Mouse (Mus musculus): ENCODE results near the gene Wwp2.

- no peak for TF ChIP-seq CTCF (IDR thresholded peaks at IDR 0.05)
- no peak for TF ChIP-seq POLR2A (IDR thresholded peaks at IDR 0.05; ENCODE audit: insufficient read depth, low read depth, low read length)
Measured at GRCm38 (mm10) chr8:107521788-107522554, 85.8 kb downstream of the Wwp2 start.
